Mouse (Mus musculus): ENCODE results near the gene Plekhh1. TPM values are rescaled to one million over a fixed set of nuclear protein-coding genes. Genes with fewer than 3 reads are reported as not detected.

The Plekhh1 gene
- polyA plus RNA-seq, 1 experiment, result 13.3 TPM

Other genes starting within 250 kb of the Plekhh1 start
- gene Atp6v1d, start 167.5 kb upstream of the Plekhh1 start, polyA plus RNA-seq (2012; rRNA removed), result 11.9 and 13.8 TPM in 2 replicates
- gene Eif2s1, start 167.3 kb upstream of the Plekhh1 start, polyA plus RNA-seq (2012; rRNA removed), result 11.5 and 12.7 TPM in 2 replicates
- gene Plek2, start 122.2 kb upstream of the Plekhh1 start, polyA plus RNA-seq (2012; rRNA removed), result 16.3 and 37.4 TPM in 2 replicates
- 9.8 and 11.0 TPM in 2 replicates for gene Tmem229b, start 21.5 kb upstream of the Plekhh1 start, polyA plus RNA-seq (2012; rRNA removed)
- 8.4 and 13.1 TPM in 2 replicates for gene Pigh, start 60.5 kb downstream of the Plekhh1 start, polyA plus RNA-seq (2012; rRNA removed)
- gene Arg2, start 101.6 kb downstream of the Plekhh1 start, polyA plus RNA-seq (2012; rRNA removed), result 38.4 and 151 TPM in 2 replicates
- gene Vti1b, start 143.5 kb downstream of the Plekhh1 start, polyA plus RNA-seq (2012; rRNA removed), result 32.9 and 42.3 TPM in 2 replicates
- 15.5 and 30.2 TPM in 2 replicates for gene Rdh11, start 163.1 kb downstream of the Plekhh1 start, polyA plus RNA-seq (2012; rRNA removed)
- 1.2 and 1.5 TPM in 2 replicates for gene Rdh12, start 179.8 kb downstream of the Plekhh1 start, polyA plus RNA-seq (2012; rRNA removed)

Data from large intestine, adult 2 months (tissue).